Mouse (Mus musculus) intestine, postnatal 0 days (tissue): Measurements from ENCODE around the gene Rnf222. TPM values are rescaled to one million over a fixed set of nuclear protein-coding genes. Genes with fewer than 3 reads are reported as not detected.

Experiments used
- ATAC-seq: fragments of 200-750 bp; cut with Nextera tagmentation; 2 replicates; pipeline ENCODE4 v1.8.0; 2017; ENCODE audit warnings: mild to moderate bottlenecking, moderate TSS enrichment, moderate library complexity
- H3K27ac ChIP-seq: fragments of 300-500 bp; sonication (generic); 2 replicates; pipeline ENCODE4 v1.5.1; 2014; ENCODE audit warnings: mild to moderate bottlenecking, low read depth, low read length, moderate library complexity
- H3K27me3 ChIP-seq: fragments of 300-500 bp; sonication (generic); replicated peaks from 2 replicates; pipeline ENCODE4 v1.6.1; 2014; ENCODE audit warnings: low read length, mixed read lengths; ENCODE audit not compliant: control insufficient read depth, insufficient read depth
- H3K36me3 ChIP-seq: fragments of 300-500 bp; sonication (generic); 2 replicates; pipeline ENCODE4 v1.6.1; 2014; ENCODE audit warnings: mild to moderate bottlenecking, moderate library complexity; ENCODE audit not compliant: control insufficient read depth, insufficient read depth
- H3K4me1 ChIP-seq: fragments of 300-500 bp; sonication (generic); replicated peaks from 2 replicates; pipeline ENCODE4 v1.6.1; 2014; ENCODE audit warnings: antibody characterized with exemption, low read length, mixed read lengths; ENCODE audit not compliant: control insufficient read depth, insufficient read depth
- H3K4me2 ChIP-seq: fragments of 300-500 bp; sonication (generic); replicated peaks from 2 replicates; pipeline ENCODE4 v1.6.1; 2014; ENCODE audit warnings: low read depth, mild to moderate bottlenecking, moderate library complexity
- H3K4me3 ChIP-seq: fragments of 300-500 bp; sonication (generic); 2 replicates; pipeline ENCODE4 v1.5.1; 2014; ENCODE audit warnings: low read depth, low read length
- H3K9ac ChIP-seq: fragments of 300-500 bp; sonication (generic); 2 replicates; pipeline ENCODE4 v1.6.1; 2014; ENCODE audit warnings: mild to moderate bottlenecking, low read depth, low read length
- H3K9me3 ChIP-seq: fragments of 300-500 bp; sonication (generic); 2 replicates; pipeline ENCODE4 v1.6.1; 2016; ENCODE audit warnings: mixed run types; ENCODE audit not compliant: control insufficient read depth
- CTCF ChIP-seq: sonication (generic); IDR thresholded peaks from 2 replicates; pipeline ENCODE4 v1.5.1; 2016; ENCODE audit warnings: low read depth, mild to moderate bottlenecking, control low read depth, antibody characterized with exemption, moderate library complexity
- WGBS: fragments of 180-500 bp; shearing (Covaris S2); extraction: QIAGEN DNeasy Blood & Tissue Kit; methylation state at CpG from one replicate; pipeline ENCODE4 v1.1.7; 2014; 5-methylcytosine and 5-hydroxymethylcytosine counted together
- polyA plus RNA-seq: library from polyadenylated mRNA; unstranded; fragments of >200 nt; fragmentation: Nextera tagmentation; extraction: Ambion mirVana; gene quantifications from 2 replicates; pipeline ENCODE4 v1.2.1, GENCODE M21; 2015

Gene Rnf222
- polyA plus RNA-seq, 1 experiment from 2014 or later = 0.04 TPM

DNA sequence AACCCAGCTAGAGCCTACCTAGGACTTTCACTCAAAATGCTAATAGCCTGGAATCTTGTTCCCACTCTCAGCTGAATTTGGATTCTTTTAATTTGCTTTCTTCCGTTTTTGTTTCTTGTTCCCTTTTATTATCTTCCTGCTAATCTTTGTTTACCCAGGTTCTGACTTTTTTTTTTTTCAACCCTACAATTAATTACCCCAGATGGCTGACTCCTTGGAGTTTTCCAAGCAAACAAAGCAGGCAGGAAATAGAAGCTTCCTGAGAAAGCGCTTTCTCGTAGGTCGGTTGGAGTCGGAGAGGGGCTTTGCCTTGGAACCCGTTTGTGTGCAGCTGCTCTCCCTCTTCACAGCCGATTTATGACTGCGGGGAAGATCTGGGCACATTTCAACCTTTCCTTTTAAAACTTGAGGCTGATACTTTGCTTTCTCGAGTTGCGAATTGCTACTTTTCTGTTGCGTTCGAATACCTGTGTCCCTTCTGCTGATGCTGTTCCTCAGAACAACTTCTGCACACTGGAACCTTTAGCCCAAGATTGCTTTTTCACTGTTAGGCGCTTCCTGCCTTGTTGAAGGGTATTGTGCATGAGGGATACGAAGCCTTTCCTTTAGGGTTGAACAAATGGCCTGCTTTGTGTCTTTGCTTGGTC, 23.3 kb downstream of the Rnf222 start:
- WGBS = 26% methylated on average over 14 of the region's 14 CpGs
- H3K4me2 ChIP-seq = peak overlapping the region; percentile 17
- H3K4me3 ChIP-seq = no peak overlapping the region
- no peaks in the 10 kb centered on the region for H3K9me3 ChIP-seq
- no peak for TF ChIP-seq CTCF
- 0 out of 2 replicates have a peak overlapping the region, but pooled peaks have one; percentile 11 for H3K27ac ChIP-seq
- no peaks in the 10 kb centered on the region for H3K4me1 ChIP-seq
- H3K27me3 ChIP-seq = no peaks in the 10 kb centered on the region
- no peak for ATAC-seq
- H3K36me3 ChIP-seq = 0 out of 2 replicates have a peak, but pooled peaks cover 6% of the 10 kb centered on the region
- no peak overlapping the region for H3K9ac ChIP-seq

- WGBS = 93% methylated on average over 4 of the region's 4 CpGs
- H3K9ac ChIP-seq = no peak overlapping the region
- no peak overlapping the region for H3K27ac ChIP-seq
- ATAC-seq = no peak
- no peak for TF ChIP-seq CTCF
- H3K36me3 ChIP-seq = no peaks in the 10 kb centered on the region
- no peaks in the 10 kb centered on the region for H3K4me1 ChIP-seq
- H3K4me2 ChIP-seq = no peak overlapping the region
- no peak overlapping the region for H3K4me3 ChIP-seq
- no peaks in the 10 kb centered on the region for H3K27me3 ChIP-seq
- no peaks in the 10 kb centered on the region for H3K9me3 ChIP-seq
Observed at GRCm38 (mm10) chr11:68914566-68914965, 26.2 kb downstream of the Rnf222 start.

DNA sequence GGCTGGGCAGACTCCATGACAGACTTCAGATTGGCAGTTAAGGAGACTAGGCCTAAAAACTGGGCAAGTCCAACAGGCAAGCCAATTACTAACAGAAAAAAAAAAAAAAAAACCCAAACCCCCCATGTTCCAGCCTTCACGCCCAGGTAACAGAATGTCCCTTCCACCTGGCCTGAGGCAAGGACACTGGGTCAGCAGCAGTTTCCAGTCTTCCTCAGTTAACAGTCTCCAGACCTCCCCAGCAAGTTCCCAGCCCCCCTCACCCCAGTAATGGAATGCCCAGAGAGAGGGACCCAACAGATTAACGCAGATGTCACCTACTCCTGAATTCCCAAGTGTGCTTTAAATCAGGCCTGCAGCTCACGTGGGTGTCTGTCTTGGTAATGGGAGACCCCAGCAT, 34.8 kb downstream of the Rnf222 start:
- no peak overlapping the region for H3K9ac ChIP-seq
- no peaks in the 10 kb centered on the region for H3K4me1 ChIP-seq
- H3K27ac ChIP-seq = no peak overlapping the region

DNA sequence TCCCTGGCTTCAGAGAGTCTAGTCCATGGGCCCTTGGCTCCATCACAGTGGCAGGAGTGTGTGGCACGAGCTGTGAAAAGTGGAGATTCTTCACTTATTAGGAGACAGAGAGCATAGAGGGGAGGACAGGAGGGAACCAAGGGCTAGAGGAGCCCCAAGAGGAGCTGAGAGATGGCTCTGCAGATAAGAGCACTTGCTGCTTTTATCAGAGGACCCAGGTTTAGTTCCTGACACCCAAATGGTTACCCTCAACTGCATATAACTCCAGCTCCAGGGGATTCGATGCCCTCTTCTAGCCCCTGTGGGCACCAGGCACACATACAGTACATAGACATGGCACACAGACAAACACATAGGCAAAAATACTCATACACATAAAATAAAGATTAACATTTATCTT, 36.4 kb downstream of the Rnf222 start:
- Histone ChIP-seq H3K4me3 (no peak overlapping the region), H3K4me1 (no peaks in the 10 kb centered on the region), H3K9ac (no peak overlapping the region), H3K36me3 (no peaks in the 10 kb centered on the region), H3K9me3 (no peaks in the 10 kb centered on the region), H3K27me3 (no peaks in the 10 kb centered on the region), H3K4me2 (no peak overlapping the region), H3K27ac (no peak overlapping the region)
- ATAC-seq = no peak
- TF ChIP-seq CTCF = no peak
- WGBS = 81% methylated on average over 2 of the region's 2 CpGs

More for the DNA sequence above, 34.8 kb downstream of the Rnf222 start:
- H3K4me2 ChIP-seq = no peak overlapping the region
- no peak overlapping the region for H3K4me3 ChIP-seq
- no peaks in the 10 kb centered on the region for H3K36me3 ChIP-seq
- WGBS = 70% methylated on average over 3 of the region's 3 CpGs
- no peak for TF ChIP-seq CTCF
- no peak for ATAC-seq
- no peaks in the 10 kb centered on the region for H3K27me3 ChIP-seq
- H3K9me3 ChIP-seq = no peaks in the 10 kb centered on the region

DNA sequence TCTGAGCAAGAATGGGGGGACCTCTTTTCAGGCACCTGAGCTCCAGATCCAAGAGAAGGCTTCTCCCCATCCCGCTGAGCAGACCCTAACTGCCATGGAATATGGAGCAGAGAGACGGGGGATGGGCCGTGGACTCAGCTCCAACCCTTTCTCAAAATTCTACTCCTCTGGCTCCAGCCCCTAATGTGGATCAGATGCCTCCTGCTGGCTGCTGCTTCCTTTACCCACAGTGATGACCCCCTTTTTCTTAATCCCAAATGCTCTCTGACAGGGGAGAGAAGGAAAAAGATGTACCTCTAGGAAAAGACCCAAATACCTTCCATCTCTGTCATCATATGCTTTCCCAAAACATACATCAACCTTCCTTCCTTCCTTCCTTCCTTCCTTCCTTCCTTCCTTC, 38.6 kb downstream of the Rnf222 start, which contains the start of gene Odf4:
TSS of gene Odf4 (minus strand) at position 101 of the 400 bp plus-strand sequence.
- no peak within 1 kb of the TSS for H3K4me2 ChIP-seq
- no peak within 1 kb of the TSS for H3K4me3 ChIP-seq
- WGBS = 83% methylated on average over 3 of the region's 3 CpGs
- no peaks in the 10 kb centered on the region for H3K27me3 ChIP-seq
- H3K27ac ChIP-seq = no peak within 1 kb of the TSS
- TF ChIP-seq CTCF = no peak
- no peaks in the 10 kb centered on the region for H3K4me1 ChIP-seq
- H3K36me3 ChIP-seq = no peaks in the 10 kb centered on the region
- no peak within 1 kb of the TSS for H3K9ac ChIP-seq
- H3K9me3 ChIP-seq = no peaks in the 10 kb centered on the region
- no peak for ATAC-seq

- WGBS = 28% methylated on average over 6 of the region's 6 CpGs
- no peak overlapping the region for H3K4me2 ChIP-seq
- ATAC-seq = no peak
Observed at GRCm38 (mm10) chr11:68929947-68930346, 41.6 kb downstream of the Rnf222 start.

More at GRCm38 (mm10) chr11:68929947-68930346, 41.6 kb downstream of the Rnf222 start:
- Histone ChIP-seq H3K4me1 (no peaks in the 10 kb centered on the region), H3K4me3 (no peak overlapping the region), H3K27ac (no peak overlapping the region), H3K9me3 (no peaks in the 10 kb centered on the region), H3K27me3 (no peaks in the 10 kb centered on the region), H3K9ac (no peak overlapping the region), H3K36me3 (no peaks in the 10 kb centered on the region)
- TF ChIP-seq CTCF = no peak
